8 mouse cellular contexts compared by ENCODE assay signal in genomic region chr3:14863022-14863711, GRCm38 (mm10). TPM values are rescaled to one million over a fixed set of nuclear protein-coding genes. Genes with fewer than 3 reads are reported as not detected.
A peak's percentile ranks its signal among the peaks of the same experiment; 100 is the strongest.
DNase-seq lines count a peak whose midpoint lies in the region; ATAC-seq lines count a peak whose summit lies in the region.

Gene Car3, plus strand, starts transcription at chr3:14863512.

- peaks cover 8% of the 10 kb centered on the region for H3K4me1 ChIP-seq in lung, embryonic 15.5 days
- H3K4me1 ChIP-seq in intestine, embryonic 16.5 days (ENCODE audit: control insufficient read depth, insufficient read depth, low read length), result 0 out of 2 replicates have a peak, but pooled peaks cover 3% of the 10 kb centered on the region
- peaks cover 17% of the 10 kb centered on the region for H3K4me1 ChIP-seq in midbrain, embryonic 13.5 days (replicated peaks)

- WGBS in lung, embryonic 15.5 days, result 4% methylated on average over 18 of the region's 18 CpGs
- WGBS in intestine, embryonic 16.5 days, result 3% methylated on average over 18 of the region's 18 CpGs
- 2% methylated on average over 18 of the region's 18 CpGs for WGBS in midbrain, embryonic 13.5 days

- H3K27me3 ChIP-seq in lung, embryonic 15.5 days, result no peaks in the 10 kb centered on the region
- H3K27me3 ChIP-seq in intestine, embryonic 16.5 days (replicated peaks; ENCODE audit: control insufficient read depth, insufficient read depth, low read length), result 0 out of 2 replicates have a peak, but pooled peaks cover 5% of the 10 kb centered on the region
- H3K27me3 ChIP-seq in midbrain, embryonic 13.5 days, result no peaks in the 10 kb centered on the region

- H3K27ac ChIP-seq in lung, embryonic 15.5 days, result no peak within 1 kb of the TSS
- H3K27ac ChIP-seq in intestine, embryonic 16.5 days (ENCODE audit: low read length), result no peak within 1 kb of the TSS
- peak within 1 kb of the TSS; percentile 39; the same call in 1 of the 2 replicates for H3K27ac ChIP-seq in midbrain, embryonic 13.5 days

- intact Hi-C loops in gastrocnemius, postnatal 14 days (cut with DNase I; ENCODE audit: low total_unique reads), result no loop called here

- DNase-seq in lung, postnatal 4 days, result no peak
- DNase-seq in gastrocnemius, postnatal 14 days, result no peak
- DNase-seq in spleen, adult 12 weeks (ENCODE audit: low spot score), result no peak
- DNase-seq in thymus, postnatal 14 days, result no peak

- peak within 1 kb of the TSS; percentile 79 for H3K4me2 ChIP-seq in lung, embryonic 15.5 days
- peak within 1 kb of the TSS; percentile 55 for H3K4me2 ChIP-seq in intestine, embryonic 16.5 days (ENCODE audit: low read depth, low read length)
- peak within 1 kb of the TSS; percentile 86 for H3K4me2 ChIP-seq in midbrain, embryonic 13.5 days (replicated peaks)

- ATAC-seq in lung, embryonic 15.5 days (ENCODE audit: borderline replicate concordance, extremely low read depth, low FRiP score, low TSS enrichment), result peak; percentile 64; the same call in 1 of the 2 replicates
- peak; percentile 46 for ATAC-seq in common myeloid progenitor, adult 5-6 weeks (replicated peaks; ENCODE audit: low read depth, poor library complexity, severe bottlenecking)
- ATAC-seq in intestine, embryonic 16.5 days, result peak; percentile 63
- peak; percentile 92 for ATAC-seq in midbrain, embryonic 13.5 days

- H3K9me3 ChIP-seq in lung, embryonic 15.5 days, result no peaks in the 10 kb centered on the region
- no peaks in the 10 kb centered on the region for H3K9me3 ChIP-seq in intestine, embryonic 16.5 days (ENCODE audit: control insufficient read depth, low read length)
- H3K9me3 ChIP-seq in midbrain, embryonic 13.5 days, result no peaks in the 10 kb centered on the region

- no peaks in the 10 kb centered on the region for H3K36me3 ChIP-seq in lung, embryonic 15.5 days
- no peaks in the 10 kb centered on the region for H3K36me3 ChIP-seq in intestine, embryonic 16.5 days (ENCODE audit: control insufficient read depth, insufficient read depth, low read length)
- H3K36me3 ChIP-seq in midbrain, embryonic 13.5 days, result no peaks in the 10 kb centered on the region

- peak within 1 kb of the TSS; percentile 36 for H3K4me3 ChIP-seq in lung, embryonic 15.5 days
- H3K4me3 ChIP-seq in intestine, embryonic 16.5 days (ENCODE audit: low read length), result peak within 1 kb of the TSS; percentile 40
- peak within 1 kb of the TSS; percentile 50 for H3K4me3 ChIP-seq in midbrain, embryonic 13.5 days (replicated peaks)

- H3K9ac ChIP-seq in lung, embryonic 15.5 days, result no peak within 1 kb of the TSS
- peak within 1 kb of the TSS; percentile 49 for H3K9ac ChIP-seq in intestine, embryonic 16.5 days (ENCODE audit: low read depth, low read length)
- peak within 1 kb of the TSS; percentile 65 for H3K9ac ChIP-seq in midbrain, embryonic 13.5 days (replicated peaks)

RNA-seq across cellular contexts. Expression of gene Car3, which starts in this region (rescaled TPM):
- 2.1 and 3.3 TPM in 2 replicates for polyA plus RNA-seq in lung, embryonic 15.5 days (2015; fragmentation: Nextera tagmentation; extraction: Ambion mirVana)
- 6.7 and 7.7 TPM in 2 replicates for total RNA-seq in common myeloid progenitor, adult 5-6 weeks (2017)
- 100 to 1,000 TPM; 553 to 694 TPM for total RNA-seq in gastrocnemius, postnatal 14 days (2021)
- polyA plus RNA-seq in intestine, embryonic 16.5 days (2015; fragmentation: Nextera tagmentation; extraction: Ambion mirVana), result 2.4 and 5.9 TPM in 2 replicates
- polyA plus RNA-seq in midbrain, embryonic 13.5 days (2015; fragmentation: Nextera tagmentation; extraction: Ambion mirVana), result 1.5 TPM in 2 replicates

Comparison
In these comparisons a context has a peak if more than half of its experiments do, and no peak if none do; other contexts are left out.
1. RNA of gene Car3 (total RNA-seq): 553 to 694 TPM in gastrocnemius, postnatal 14 days; 6.7 to 7.7 TPM in common myeloid progenitor, adult 5-6 weeks; every median in the first group is over 10 times any median in the second.
2. Peak in every context shown above with its lines, with median percentiles within 50 percentile points of each other: ATAC-seq, H3K4me2 ChIP-seq and H3K4me3 ChIP-seq.